Mouse (Mus musculus): Measurements from ENCODE around the gene Lhfpl2. TPM values are rescaled to one million over a fixed set of nuclear protein-coding genes. Genes with fewer than 3 reads are reported as not detected.
"Not testable (repeated sequence)": the region's sequence is repeated elsewhere in the genome, so short reads cannot be mapped to it uniquely, and the experiment has no call there.

Lhfpl2 gene
- 1 to 10 TPM; 5.3 to 6.7 TPM for total RNA-seq (2021)
- long read RNA-seq, experiment 1, partial matches to known transcripts = 0 of 1 reads
- long read RNA-seq, experiment 1, other reads (novel, unspliced or antisense) = 1 of 1 reads
- long read RNA-seq, experiment 2, full-length matches to known transcripts = 2 of 6 reads
- long read RNA-seq, experiment 2, partial matches to known transcripts = 0 of 6 reads
- long read RNA-seq, experiment 2, other reads (novel, unspliced or antisense) = 4 of 6 reads

DNA sequence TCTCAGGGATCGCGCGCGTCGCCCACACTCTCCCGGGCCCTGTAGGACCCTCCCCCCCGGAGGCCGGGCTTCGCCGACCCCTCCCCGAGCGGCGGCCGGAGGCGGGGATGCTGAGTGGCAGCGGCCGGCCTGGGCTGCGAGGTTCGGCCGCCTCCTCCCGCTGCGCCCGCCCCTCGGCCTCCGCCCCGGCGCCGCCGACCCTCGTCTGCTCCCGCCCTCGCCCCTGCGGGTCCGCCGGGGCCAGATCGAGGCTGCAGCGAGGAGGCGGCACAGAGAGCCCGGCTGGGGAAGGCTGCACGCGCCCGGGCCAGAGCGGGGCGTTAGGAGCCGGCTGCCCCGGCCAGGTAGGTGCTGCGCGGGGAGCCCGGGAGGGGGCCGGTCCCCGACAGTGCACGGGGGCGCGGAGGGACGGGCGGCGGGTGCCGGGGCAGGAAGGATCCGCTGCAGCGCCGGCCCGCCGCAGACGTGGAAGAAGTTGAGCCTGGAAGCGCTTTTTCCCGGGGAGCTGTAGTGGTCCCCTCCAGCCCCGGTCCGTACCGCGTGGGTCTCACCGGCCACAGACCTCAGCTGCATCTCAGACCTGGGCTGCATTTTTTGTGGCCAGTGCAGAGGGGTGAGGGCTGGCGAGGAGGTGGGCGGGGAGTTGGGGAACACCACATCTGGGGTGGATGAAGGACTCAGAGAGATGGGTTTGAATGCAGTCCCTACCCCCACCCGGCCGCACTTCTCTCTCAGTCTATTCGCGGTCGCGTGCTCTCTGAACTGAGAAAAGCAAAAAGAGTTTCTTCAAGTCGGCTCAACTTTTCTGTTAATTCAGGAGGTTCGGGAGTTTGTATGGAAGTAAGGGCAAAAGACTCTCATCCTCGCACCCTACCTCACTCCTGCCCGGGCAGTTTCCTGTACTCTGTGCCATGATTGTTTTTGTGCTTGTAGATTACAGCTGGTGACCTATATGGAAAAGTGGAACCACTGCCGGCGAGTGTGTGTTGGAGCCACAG is at the start of gene Lhfpl2:
Lhfpl2 (plus strand) TSS at position 234 of the 998 bp plus-strand sequence.
- peak; percentile 51 for DNase-seq

DNA sequence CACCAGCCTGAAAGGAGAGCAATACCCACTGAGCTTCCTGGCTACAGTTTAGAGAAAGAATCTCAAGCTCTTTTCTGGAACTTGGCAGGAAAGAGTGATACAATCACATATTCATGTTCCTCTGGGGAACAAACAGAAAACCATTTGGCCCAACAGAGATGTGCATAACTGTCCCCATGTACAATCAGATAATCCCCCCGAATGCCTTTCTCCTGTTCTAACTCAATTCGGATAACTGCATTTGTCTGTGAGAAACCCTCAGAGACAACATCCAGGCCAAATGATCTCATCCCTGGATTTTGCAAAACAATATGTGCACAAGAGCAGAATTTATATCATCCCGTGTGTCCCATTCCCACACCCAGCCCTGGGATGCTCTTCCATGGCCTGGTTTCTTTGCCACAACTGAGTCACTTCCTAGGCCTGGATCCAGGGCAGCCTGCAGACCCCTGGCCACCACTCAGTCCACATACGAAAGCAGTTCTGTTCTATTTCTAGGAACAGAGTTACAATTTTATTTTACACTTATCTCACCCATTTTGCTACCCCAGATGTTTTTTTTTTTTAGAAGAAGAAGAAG is 45.5 kb upstream of the Lhfpl2 start:
- peak; percentile 58 for DNase-seq

DNA sequence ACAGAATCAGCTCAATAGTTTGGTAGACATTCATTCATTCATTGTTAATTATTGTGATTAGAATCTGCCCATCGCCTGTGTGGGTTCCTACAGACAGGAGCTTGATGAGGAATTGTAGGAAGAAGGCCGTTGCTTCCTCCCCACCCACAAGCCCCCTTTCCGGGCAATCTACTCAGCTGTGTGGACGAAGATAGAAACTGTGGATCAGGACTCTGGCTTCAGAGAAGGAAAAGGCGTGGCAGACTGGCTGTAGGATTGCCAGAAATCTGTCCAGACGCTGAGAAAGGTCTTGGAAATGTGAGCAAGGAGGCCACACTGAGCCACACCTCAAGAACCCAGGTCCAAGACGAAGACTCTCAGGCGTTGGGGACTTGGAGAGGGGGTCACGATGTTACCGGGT is 43.6 kb upstream of the Lhfpl2 start:
- DNase-seq = no peak

DNA sequence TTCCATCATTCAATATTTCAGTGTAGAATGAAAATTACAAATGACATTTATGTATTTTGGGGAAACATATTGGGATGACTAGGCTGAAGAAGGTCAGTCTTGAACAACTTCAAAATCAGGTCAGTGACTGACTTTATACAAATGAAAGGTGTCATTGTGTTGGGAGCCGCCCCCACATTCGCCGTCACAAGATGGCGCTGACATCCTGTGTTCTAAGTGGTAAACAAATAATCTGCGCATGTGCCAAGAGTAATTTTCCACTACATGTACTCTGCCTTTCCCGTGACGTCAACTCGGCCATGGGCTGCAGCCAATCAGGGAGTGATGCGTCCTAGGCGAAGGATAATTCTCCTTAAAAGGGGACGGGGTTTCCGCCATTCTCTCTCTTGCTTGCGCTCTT is 33.0 kb upstream of the Lhfpl2 start:
- not testable (repeated sequence) for DNase-seq

DNA sequence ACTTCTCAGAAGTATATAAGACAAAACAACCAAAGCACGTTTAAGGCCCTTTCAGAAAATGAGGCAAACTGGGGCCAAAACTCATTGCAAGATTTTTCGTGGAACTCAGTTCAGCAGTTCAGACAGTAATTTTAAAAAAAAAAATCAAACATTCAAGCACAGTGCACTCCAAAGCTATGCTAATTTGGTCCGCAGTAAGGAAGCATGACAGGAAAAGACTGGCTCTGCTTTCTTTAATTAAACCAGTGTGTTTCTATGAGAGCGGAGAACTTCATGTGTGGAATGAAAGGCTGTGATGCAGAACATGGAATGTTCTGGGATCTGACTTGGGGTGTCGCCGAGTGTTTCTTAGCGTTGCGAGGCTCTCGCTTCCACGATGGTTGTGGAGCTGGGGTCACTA is 28.4 kb upstream of the Lhfpl2 start:
- DNase-seq = no peak

DNA sequence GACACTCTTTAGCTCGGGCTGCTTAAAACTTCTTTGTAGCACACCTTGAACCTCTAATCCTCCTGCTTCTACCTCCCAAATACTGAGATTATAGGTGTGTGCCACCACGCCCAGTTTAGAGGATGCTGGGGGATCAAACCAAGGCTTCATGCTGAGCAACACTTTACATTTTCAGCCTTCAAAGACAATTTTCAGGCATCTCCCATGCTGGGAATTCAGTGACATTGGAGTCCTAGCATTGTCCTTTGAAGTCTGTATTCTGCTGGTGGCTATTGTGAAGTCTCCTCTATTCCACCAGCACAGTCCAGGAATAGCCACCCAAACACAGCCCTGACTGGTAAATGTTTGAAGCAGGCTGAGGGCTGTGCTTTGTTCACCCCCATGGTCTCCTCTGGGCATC is 27.0 kb upstream of the Lhfpl2 start:
- DNase-seq = no peak

DNA sequence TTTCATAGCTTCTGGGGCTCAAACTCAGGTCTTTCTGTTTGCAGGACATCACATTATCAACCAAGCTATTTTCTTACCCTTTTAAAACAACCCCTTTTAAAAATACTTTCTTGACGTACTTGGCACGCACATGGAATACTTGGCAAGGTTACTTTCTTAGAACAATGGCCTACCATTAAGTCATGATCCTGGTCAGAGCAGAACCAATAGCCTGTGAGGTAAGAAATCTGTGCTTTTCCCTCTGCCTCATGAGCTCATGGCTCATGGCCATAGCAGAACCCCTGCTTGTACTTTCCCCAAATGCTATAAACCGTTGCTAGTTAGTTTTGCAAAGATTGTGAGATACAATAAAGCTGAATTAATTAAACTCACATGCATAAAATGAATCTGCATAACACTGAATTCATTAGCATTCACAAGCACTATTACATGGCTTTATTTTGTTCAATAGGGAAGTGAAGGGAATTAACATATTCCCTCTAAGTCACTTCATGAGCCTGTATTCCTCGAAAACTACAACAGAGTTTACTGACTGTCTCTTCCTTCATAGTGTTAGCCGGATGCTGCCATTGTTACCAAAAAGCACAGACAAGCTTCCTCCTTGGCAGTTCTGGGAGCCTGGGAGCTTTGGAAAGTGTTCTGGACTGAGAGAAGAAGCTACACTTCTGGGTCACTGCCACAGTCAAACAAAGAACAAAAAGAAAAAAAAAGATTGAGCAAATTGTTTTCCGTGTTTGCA is 20.1 kb upstream of the Lhfpl2 start:
- no peak for DNase-seq

DNA sequence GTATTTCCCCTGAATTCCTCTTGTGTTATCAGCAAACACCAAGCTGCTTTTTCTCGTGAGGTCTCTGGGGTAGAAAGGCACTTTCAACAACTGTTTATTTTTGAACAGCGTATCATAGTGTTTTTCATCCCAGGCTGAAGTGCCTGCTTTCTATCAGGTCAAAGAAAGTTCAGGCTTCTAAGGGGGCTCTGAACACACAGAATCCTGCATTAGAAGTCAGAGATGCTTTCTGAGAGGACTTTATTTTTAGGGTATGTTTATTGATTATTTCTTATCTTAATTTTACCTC is 19.6 kb upstream of the Lhfpl2 start:
- DNase-seq = no peak

DNA sequence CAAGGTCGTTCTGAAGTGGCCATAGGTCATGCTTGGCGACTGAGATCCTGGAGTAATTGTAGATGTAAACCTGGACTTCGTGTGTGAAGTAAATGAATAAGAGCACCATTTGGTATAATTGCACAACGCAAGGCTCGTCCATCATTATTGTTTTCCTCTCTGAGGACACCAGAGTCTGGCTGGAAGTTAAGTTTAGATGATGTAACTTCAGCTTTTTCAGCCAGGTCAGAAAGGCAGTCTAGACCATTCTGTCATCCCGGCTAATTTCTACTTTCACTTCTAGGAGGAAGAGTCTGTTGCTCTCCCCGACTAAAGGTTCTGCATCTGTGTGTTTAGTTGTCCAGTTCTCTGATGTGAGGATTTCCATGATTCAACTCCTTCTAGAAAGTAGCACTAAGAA is 7.6 kb upstream of the Lhfpl2 start:
- DNase-seq = no peak

DNA sequence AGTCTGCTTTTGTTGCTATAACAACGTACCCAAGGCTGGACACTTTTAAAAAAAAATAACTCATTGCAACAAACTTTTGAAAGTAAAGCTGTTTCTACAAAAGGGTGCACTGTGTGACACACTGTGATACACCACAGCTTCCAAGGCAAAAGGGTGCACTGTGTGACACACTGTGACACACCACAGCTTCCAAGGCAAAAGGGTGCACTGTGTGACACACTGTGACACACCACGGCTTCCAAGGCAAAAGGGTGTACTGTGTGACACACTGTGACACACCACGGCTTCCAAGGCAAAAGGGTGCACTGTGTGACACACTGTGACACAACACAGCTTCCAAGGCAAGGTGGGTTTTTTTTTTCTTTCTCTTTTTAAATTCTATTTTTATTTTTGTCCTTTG is 6.8 kb upstream of the Lhfpl2 start:
- DNase-seq = no peak

DNA sequence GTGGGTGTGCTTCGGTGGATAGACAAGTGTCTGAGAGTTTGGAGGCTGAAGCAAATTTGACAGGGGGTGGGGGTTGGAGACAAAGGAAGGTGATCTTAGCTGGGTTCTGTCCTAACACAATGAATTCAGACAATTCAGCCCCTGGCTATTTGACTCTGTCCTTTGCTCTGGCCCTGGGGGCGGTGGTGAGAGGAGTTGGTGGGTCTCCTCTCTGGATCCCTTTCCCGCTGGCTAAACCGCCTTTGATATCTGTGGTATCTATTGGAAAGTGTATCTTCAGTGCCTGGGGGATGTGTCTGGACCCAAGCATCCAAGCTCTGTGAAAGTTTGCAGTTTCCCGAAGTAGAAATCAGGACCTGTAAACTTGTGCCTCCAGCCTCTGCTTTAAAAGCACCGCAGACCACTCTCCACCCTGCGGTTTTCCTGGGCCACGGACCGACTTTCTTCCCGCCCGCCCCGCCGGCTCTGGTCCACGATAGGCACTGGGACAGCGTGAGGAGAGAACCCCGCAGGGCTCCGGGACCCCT is 497 bp upstream of the Lhfpl2 start:
- no peak for DNase-seq

DNA sequence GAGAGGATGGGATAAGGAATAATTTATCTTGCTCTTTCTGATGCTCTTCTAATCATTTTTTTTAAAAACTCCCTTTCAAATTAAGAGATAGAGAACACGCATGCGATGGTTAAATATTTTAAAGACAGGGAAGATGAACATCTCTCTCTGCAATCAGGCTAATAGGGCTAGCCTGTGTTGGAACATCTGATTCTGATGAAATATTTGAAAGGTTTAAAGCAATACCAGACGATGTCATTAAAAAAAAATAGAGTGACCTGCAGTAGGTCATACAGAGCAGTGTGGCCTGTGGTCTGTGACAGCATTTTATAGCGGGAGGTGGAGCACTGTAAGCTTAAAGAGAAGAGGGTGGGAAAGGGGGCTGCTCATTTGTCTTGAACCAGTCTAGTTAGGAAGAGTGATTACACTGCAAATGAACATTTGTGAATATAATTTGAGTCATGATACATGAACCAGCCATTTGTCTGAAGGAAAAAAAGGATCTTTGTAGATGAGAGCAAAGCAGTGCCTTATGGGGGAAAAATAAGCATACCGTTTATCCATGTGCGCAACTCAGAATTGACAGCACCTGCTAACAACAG is 1.1 kb downstream of the Lhfpl2 start:
- no peak for DNase-seq

DNA sequence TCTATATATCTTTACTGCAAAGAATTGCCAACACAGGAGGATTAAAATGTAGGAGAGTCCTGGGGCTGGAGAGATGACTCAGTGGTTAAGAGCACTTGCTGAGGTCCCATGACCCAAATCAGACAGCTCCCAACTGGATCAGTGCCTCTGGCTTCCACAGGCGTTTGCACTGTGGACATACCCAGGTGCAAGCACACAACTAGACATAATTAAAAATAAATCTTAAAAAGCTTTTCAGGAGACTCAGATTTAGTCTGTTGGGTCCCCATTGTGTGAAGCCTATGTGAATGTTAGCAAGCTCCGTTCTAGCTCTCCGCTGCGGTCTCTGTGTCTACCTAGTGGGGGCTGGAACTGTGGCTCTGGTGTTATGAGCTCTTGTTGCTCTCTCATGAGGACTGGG is 1.8 kb downstream of the Lhfpl2 start:
- no peak for DNase-seq

DNA sequence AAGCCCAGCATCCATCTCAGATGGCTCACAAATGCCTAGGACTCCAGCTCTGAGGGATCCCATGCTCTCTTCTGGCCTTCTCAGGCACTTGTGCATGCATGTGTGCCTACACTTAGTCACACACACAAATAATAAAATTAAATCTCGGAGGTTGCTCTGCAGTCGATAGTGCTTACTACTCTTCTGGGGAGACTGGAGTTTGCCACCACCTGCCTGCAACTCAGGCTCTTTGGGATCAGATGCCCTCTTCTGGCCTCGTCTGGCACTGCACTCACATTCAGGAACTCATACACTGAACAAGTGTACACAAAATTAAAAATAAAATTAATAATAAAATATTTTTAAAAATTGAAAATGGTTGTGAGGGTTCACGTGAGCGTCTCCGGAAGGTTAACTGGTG is 2.2 kb downstream of the Lhfpl2 start:
- DNase-seq = no peak

DNA sequence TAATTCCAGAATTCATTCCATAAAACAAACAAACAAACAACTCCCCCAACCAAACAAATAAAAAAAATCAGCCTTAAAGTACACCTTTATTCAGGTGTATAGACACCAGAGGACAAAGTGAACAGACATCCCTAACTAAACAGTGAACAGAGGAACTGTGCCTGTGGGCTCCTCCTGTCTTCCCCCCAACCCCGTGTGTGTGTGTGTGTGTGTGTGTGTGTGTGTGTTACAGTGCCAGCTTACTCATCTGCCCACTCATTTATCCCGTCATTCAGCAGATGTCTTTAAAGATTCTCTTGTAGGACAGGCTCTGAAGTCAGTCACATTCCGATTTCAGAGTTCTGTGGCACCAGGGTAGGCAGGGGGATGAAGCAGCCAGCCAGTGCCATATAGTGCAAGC is 2.9 kb downstream of the Lhfpl2 start:
- DNase-seq = no peak

DNA sequence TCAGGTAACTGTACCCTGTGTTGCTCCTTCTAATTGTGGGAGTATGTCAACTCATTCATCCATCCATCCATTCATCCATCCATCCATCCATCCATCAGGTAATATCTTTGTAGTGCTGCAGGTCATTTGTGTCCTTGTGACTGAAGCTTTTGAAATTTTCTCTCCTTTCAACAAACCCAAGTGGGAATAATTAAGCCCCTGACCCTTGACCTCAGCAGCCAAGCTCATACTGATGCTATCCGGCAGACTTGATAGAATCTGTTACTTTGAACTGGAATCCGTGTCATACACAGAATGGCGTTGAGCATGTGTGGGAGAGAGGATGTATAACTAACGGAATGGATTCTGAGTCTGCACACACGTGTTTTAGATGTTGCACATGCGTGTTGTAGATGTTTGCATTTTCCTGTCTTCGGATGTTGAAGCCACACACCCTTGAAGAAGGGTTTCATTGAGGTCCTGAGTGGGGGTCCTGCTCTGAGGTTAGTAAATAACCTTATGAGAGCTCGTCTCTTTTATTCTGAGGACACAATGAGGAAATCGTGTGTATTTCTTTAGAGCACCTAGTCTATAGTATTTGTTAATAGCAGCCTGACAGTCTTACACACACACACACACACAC is 3.8 kb downstream of the Lhfpl2 start:
- DNase-seq = no peak

DNA sequence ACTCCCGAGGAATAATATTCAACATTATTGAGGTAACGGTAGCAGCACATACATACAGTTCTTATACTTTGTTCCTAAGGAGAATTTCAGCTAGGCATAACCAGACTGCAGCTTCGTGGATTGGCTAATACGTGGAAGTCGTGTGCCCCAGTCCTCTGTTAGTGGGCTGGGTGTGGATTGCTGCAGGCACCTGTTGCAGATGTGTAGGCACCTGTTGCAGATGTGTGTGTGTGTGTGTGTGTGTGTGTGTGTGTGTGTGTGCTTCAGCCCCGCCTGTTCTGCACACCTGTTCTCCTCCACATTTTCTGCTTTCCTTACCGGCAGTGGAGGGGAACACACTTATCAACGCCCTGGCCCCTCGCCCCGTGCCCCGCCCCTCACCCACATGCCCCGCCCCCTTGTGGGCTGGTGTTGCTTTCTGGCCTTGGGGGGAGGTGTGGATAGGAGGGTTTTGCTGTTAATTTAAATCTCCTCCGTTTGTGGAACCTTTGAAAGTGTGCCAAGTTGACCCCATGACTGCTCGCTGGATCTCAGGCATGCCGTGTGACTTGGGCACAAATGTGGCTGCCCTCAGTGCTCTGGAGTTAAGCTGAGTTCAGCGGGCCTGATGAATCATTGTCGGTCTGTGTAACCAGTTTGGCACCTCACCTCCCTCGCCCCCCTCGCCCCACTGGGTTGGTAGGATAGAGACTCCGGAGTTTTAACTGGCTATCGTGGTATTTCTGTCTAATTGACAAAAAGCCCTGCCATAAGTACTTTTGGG is 4.9 kb downstream of the Lhfpl2 start:
- no peak for DNase-seq

DNA sequence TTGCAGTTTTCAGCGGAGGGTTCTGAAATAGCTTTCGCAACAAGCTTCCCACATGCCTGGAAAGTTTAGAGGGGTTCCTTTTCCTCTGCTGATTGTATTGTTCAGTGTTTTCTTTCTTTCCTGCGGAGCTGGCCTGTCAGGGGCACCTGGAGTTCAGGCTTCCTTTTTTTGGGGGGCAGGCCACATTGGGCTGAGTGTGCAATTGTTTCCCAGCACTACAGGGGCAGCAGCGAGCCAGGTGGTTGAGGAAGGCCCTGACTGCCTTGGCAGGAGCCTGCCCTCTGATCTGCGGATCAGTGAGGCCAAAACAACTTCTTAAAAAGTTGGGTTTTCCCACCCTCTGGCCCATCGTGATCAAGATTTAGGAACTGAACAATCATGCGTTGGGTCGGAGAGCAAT is 5.6 kb downstream of the Lhfpl2 start:
- no peak for DNase-seq

DNA sequence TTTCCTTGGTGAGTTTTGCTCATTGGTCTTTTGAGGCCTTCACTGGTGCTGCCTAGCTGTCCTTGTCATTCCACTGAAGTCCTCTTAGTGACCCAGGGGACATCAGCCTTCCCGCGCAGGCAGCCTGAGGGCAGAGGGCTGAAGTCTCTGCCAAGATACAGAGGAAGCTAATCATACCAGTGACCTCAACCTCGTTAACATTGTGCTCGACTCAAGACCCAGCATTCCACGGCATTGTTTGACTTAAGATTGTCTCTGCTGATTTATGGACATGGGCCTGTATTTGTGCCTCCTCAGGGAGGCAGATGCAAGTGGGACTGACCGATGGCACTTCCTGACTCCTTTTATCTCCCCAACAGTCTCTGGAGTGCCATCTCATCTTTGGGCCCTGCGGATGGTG is 7.0 kb downstream of the Lhfpl2 start:
- no peak for DNase-seq

DNA sequence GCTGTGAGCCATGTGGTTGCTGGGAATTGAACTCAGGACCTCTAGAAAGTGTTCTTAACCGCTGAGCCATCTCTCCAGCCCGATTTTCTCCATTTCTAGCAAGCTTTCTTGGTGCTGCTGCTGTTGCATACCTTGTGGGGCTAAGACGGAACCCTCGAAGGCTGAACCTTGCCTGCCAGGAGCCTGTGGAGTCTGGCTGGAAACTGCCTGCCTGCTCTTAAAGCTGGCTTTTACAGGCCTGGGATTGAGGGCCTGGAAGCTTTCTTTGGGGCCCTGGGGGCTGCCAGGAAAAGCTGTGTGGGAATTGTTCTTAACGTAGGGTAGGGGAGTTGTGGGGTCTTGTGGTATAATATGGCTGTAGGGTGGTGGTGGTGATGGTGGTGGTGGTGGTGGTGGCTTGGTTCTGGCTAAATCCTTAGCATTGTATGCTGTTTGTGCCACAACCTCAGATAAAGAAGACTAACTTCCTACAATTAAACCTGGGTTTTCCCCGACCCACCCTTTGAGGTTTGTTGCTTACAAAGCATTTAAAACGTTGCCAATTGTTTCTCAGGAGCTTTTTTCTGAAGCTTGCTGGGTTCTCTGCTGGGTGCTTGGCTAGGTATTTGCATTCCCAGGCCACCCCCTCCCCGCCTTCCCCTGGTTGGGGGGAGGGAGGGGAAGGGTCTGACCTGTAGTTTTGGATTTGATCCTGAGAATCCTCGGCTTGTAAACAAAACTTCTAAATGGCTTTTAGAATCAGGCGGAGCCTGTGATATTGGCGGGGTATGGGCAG is 7.9 kb downstream of the Lhfpl2 start:
- DNase-seq = no peak
